Mouse (Mus musculus): Measurements from ENCODE around the gene Ssbp2. TPM values are rescaled to one million over a fixed set of nuclear protein-coding genes. Genes with fewer than 3 reads are reported as not detected.

The Ssbp2 gene
- polyA plus RNA-seq, 1 experiment from 2014 or later: 77.7 TPM

DNA sequence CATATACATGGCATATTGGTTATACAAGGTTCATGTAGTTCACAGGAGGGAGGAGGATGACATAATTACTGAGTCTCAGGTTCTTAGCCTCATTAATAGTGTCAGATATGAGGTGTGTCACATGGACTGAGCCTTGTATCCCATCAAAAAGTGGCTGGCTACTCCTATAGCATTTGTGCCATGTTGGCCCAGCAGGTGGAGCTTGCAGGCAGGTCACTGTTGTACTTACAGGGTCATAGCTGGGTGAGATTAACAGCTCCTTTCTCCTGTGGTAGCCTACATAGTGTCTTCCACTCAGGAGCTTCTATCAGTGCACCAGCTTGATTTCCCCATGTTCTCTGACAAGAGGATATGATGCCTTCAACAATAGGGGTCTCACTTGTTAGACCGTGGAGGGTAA, 135.2 kb downstream of the Ssbp2 start:
- WGBS: 92% methylated on average over 1 of the region's 1 CpGs
- no peak overlapping the region for H3K4me2 ChIP-seq (ENCODE audit: low read length)
- H3K4me3 ChIP-seq (replicated peaks; ENCODE audit: low read depth, low read length): no peak overlapping the region

GRCm38 (mm10) chr13:91599594-91599993, 139.5 kb downstream of the Ssbp2 start:
- Histone ChIP-seq H3K9me3 (replicated peaks; ENCODE audit: low read length) (no peaks in the 10 kb centered on the region), H3K4me3 (replicated peaks; ENCODE audit: low read depth, low read length) (no peak overlapping the region), H3K36me3 (ENCODE audit: insufficient read depth, low read length) (no peaks in the 10 kb centered on the region), H3K9ac (ENCODE audit: low read depth, low read length) (no peak overlapping the region), H3K4me1 (replicated peaks; ENCODE audit: insufficient read depth, low read length) (no peaks in the 10 kb centered on the region), H3K4me2 (ENCODE audit: low read length) (no peak overlapping the region), H3K27me3 (ENCODE audit: insufficient read depth, low read length) (no peaks in the 10 kb centered on the region), H3K27ac (no peak overlapping the region)
- no peak for DNase-seq (ENCODE audit: low spot score)
- no peak for TF ChIP-seq CTCF (IDR thresholded peaks at IDR 0.05; ENCODE audit: low read depth)
- 94% methylated on average over 3 of the region's 3 CpGs for WGBS
- no peak for ATAC-seq (replicated peaks; ENCODE audit: low FRiP score, low read depth)

More for the DNA sequence above, 135.2 kb downstream of the Ssbp2 start:
- TF ChIP-seq CTCF (IDR thresholded peaks at IDR 0.05; ENCODE audit: low read depth): peak; percentile 55
- no peaks in the 10 kb centered on the region for H3K27me3 ChIP-seq (ENCODE audit: insufficient read depth, low read length)
- ATAC-seq (replicated peaks; ENCODE audit: low FRiP score, low read depth) (no peak), DNase-seq (ENCODE audit: low spot score) (no peak)
- H3K9ac ChIP-seq (ENCODE audit: low read depth, low read length): no peak overlapping the region
- no peaks in the 10 kb centered on the region for H3K4me1 ChIP-seq (replicated peaks; ENCODE audit: insufficient read depth, low read length)
- H3K36me3 ChIP-seq (ENCODE audit: insufficient read depth, low read length): no peaks in the 10 kb centered on the region
- H3K9me3 ChIP-seq (replicated peaks; ENCODE audit: low read length): no peaks in the 10 kb centered on the region
- no peak overlapping the region for H3K27ac ChIP-seq

GRCm38 (mm10) chr13:91605043-91605840, 145.2 kb downstream of the Ssbp2 start:
- Histone ChIP-seq H3K9me3 (replicated peaks; ENCODE audit: low read length) (no peaks in the 10 kb centered on the region), H3K9ac (ENCODE audit: low read depth, low read length) (no peak overlapping the region), H3K27ac (no peak overlapping the region), H3K27me3 (ENCODE audit: insufficient read depth, low read length) (no peaks in the 10 kb centered on the region), H3K4me2 (ENCODE audit: low read length) (no peak overlapping the region), H3K36me3 (ENCODE audit: insufficient read depth, low read length) (no peaks in the 10 kb centered on the region), H3K4me3 (replicated peaks; ENCODE audit: low read depth, low read length) (no peak overlapping the region), H3K4me1 (replicated peaks; ENCODE audit: insufficient read depth, low read length) (no peaks in the 10 kb centered on the region)
- ATAC-seq (replicated peaks; ENCODE audit: low FRiP score, low read depth) (no peak), DNase-seq (ENCODE audit: low spot score) (no peak)
- no peak for TF ChIP-seq CTCF (IDR thresholded peaks at IDR 0.05; ENCODE audit: low read depth)
- 91% methylated on average over 7 of the region's 7 CpGs for WGBS

GRCm38 (mm10) chr13:91610601-91611000, 150.5 kb downstream of the Ssbp2 start:
- Histone ChIP-seq H3K4me2 (ENCODE audit: low read length) (no peak overlapping the region), H3K9ac (ENCODE audit: low read depth, low read length) (no peak overlapping the region), H3K36me3 (ENCODE audit: insufficient read depth, low read length) (no peaks in the 10 kb centered on the region), H3K4me1 (replicated peaks; ENCODE audit: insufficient read depth, low read length) (no peaks in the 10 kb centered on the region), H3K27me3 (ENCODE audit: insufficient read depth, low read length) (no peaks in the 10 kb centered on the region), H3K9me3 (replicated peaks; ENCODE audit: low read length) (no peaks in the 10 kb centered on the region), H3K27ac (no peak overlapping the region), H3K4me3 (replicated peaks; ENCODE audit: low read depth, low read length) (no peak overlapping the region)
- DNase-seq (ENCODE audit: low spot score): no peak
- TF ChIP-seq CTCF (IDR thresholded peaks at IDR 0.05; ENCODE audit: low read depth): no peak
- WGBS: 69% methylated on average over 4 of the region's 4 CpGs
- no peak for ATAC-seq (replicated peaks; ENCODE audit: low FRiP score, low read depth)

GRCm38 (mm10) chr13:91611909-91612308, 151.8 kb downstream of the Ssbp2 start:
- H3K4me2 ChIP-seq (ENCODE audit: low read length): no peak overlapping the region
- H3K4me3 ChIP-seq (replicated peaks; ENCODE audit: low read depth, low read length): no peak overlapping the region
- H3K27me3 ChIP-seq (ENCODE audit: insufficient read depth, low read length): no peaks in the 10 kb centered on the region
- 80% methylated on average over 3 of the region's 3 CpGs for WGBS
- H3K9me3 ChIP-seq (replicated peaks; ENCODE audit: low read length): no peaks in the 10 kb centered on the region
- H3K36me3 ChIP-seq (ENCODE audit: insufficient read depth, low read length): no peaks in the 10 kb centered on the region
- DNase-seq (ENCODE audit: low spot score) (no peak), ATAC-seq (replicated peaks; ENCODE audit: low FRiP score, low read depth) (no peak)
- H3K4me1 ChIP-seq (replicated peaks; ENCODE audit: insufficient read depth, low read length): no peaks in the 10 kb centered on the region
- no peak overlapping the region for H3K9ac ChIP-seq (ENCODE audit: low read depth, low read length)
- H3K27ac ChIP-seq: no peak overlapping the region
- TF ChIP-seq CTCF (IDR thresholded peaks at IDR 0.05; ENCODE audit: low read depth): no peak

GRCm38 (mm10) chr13:91612578-91612977, 152.5 kb downstream of the Ssbp2 start:
- DNase-seq (ENCODE audit: low spot score) (no peak), ATAC-seq (replicated peaks; ENCODE audit: low FRiP score, low read depth) (no peak)
- no peaks in the 10 kb centered on the region for H3K27me3 ChIP-seq (ENCODE audit: insufficient read depth, low read length)
- H3K36me3 ChIP-seq (ENCODE audit: insufficient read depth, low read length): no peaks in the 10 kb centered on the region
- no peak for TF ChIP-seq CTCF (IDR thresholded peaks at IDR 0.05; ENCODE audit: low read depth)
- no peaks in the 10 kb centered on the region for H3K9me3 ChIP-seq (replicated peaks; ENCODE audit: low read length)
- H3K27ac ChIP-seq: no peak overlapping the region
- 68% methylated on average over 4 of the region's 4 CpGs for WGBS
- no peak overlapping the region for H3K4me3 ChIP-seq (replicated peaks; ENCODE audit: low read depth, low read length)
- H3K4me1 ChIP-seq (replicated peaks; ENCODE audit: insufficient read depth, low read length): no peaks in the 10 kb centered on the region
- no peak overlapping the region for H3K4me2 ChIP-seq (ENCODE audit: low read length)
- no peak overlapping the region for H3K9ac ChIP-seq (ENCODE audit: low read depth, low read length)

Data from kidney, postnatal 0 days (tissue).